Mouse (Mus musculus): ENCODE results near the gene Fto.

DNA sequence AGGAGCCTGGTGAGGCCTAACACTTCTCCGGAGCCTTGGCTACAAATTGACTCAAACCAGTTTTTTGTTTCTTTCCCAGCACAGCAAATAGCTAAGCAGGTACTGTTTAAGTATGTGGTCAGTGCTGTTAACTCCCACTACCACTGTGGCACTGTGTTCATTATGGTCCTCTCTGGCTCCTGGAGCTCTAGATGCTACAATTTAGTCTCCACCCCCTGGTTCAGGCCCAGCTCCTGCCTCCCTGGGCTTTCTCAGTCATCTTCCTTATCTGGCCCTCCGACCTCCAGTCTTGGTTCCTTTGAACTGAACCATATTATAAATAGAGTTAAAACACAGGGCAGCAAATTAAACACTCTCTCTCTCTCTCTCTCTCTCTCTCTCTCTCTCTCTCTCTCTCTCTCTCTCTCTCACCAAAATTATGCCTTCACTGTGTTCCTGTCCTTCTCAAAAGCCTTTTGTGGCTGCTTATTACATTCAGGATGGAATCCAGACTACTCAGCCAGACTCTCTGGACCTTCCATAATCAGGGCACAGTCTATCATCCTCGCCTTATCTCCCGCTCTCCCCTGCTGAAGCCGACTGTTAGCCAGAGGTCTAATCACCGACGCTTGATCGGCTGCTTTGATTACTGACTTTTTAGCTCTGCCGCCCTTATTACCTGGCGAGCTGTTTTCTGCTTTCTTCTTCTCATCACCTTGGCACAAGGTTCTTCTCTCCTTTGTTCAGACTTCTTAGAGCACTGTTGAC is 67.6 kb downstream of the Fto start:
- TF ChIP-seq CTCF (conservative IDR thresholded peaks at IDR 0.05; ENCODE audit: low read length) (no peak), POU5F1 (IDR thresholded peaks at IDR 0.05; ENCODE audit: borderline replicate concordance, low read length) (no peak), NANOG (IDR thresholded peaks at IDR 0.05; ENCODE audit: borderline replicate concordance, low read length) (no peak)
